Mouse (Mus musculus): ENCODE measurements around the gene Rbfox2.

- TF ChIP-seq CTCF (IDR thresholded peaks at IDR 0.05; ENCODE audit: low read depth) (no peak), EP300 (optimal IDR thresholded peaks at IDR 0.05) (no peak)
These were observed 226.0 kb downstream of the Rbfox2 start for GRCm38 (mm10) chr15:77080684-77081254.
